Mouse (Mus musculus) liver, postnatal 0 days (tissue): ENCODE data around the gene Plppr5. TPM values are rescaled to one million over a fixed set of nuclear protein-coding genes. Genes with fewer than 3 reads are reported as not detected.

Experiments
- ATAC-seq: fragments of 200-750 bp; cut with Nextera tagmentation; 2 replicates; pipeline ENCODE4 v1.8.0; 2017; ENCODE audit warnings: mild to moderate bottlenecking, moderate library complexity
- DNase-seq: peaks from one replicate; pipeline ENCODE4 v3.0.0-alpha.2; 2016
- H3K27ac ChIP-seq: fragments of 300-500 bp; sonication (generic); 2 replicates; pipeline ENCODE4 v1.5.1; 2014; ENCODE audit warnings: antibody characterized with exemption, moderate library complexity, mild to moderate bottlenecking, low read depth
- H3K27me3 ChIP-seq: fragments of 300-500 bp; sonication (generic); 2 replicates; pipeline ENCODE4 v1.6.1; 2014; ENCODE audit warnings: low read length, control low read depth, mixed read lengths; ENCODE audit not compliant: insufficient read depth
- H3K36me3 ChIP-seq: fragments of 300-500 bp; sonication (generic); replicated peaks from 2 replicates; pipeline ENCODE4 v1.6.1; 2014; ENCODE audit warnings: mild to moderate bottlenecking, control low read depth, low read length, moderate library complexity, mixed read lengths; ENCODE audit not compliant: insufficient read depth
- H3K4me1 ChIP-seq: fragments of 300-500 bp; sonication (generic); 2 replicates; pipeline ENCODE4 v1.6.1; 2014; ENCODE audit warnings: antibody characterized with exemption, mild to moderate bottlenecking, control low read depth; ENCODE audit not compliant: insufficient read depth
- H3K4me2 ChIP-seq: fragments of 300-500 bp; sonication (generic); 2 replicates; pipeline ENCODE4 v1.6.1; 2014; ENCODE audit warnings: low read depth, mild to moderate bottlenecking, low read length, moderate library complexity, mixed read lengths
- H3K4me3 ChIP-seq: fragments of 300-500 bp; sonication (generic); 2 replicates; pipeline ENCODE4 v1.5.1; 2014; ENCODE audit warnings: low read depth, low read length
- H3K9ac ChIP-seq: fragments of 300-500 bp; sonication (generic); replicated peaks from 2 replicates; pipeline ENCODE4 v1.6.1; 2014; ENCODE audit warnings: mild to moderate bottlenecking, moderate library complexity
- H3K9me3 ChIP-seq: fragments of 300-500 bp; sonication (generic); 2 replicates; pipeline ENCODE4 v1.6.1; 2016; ENCODE audit warnings: mild to moderate bottlenecking, control low read depth, low read length, mixed read lengths
- CTCF ChIP-seq: sonication (generic); IDR thresholded peaks from 2 replicates; pipeline ENCODE4 v1.5.1; 2016; ENCODE audit warnings: antibody characterized with exemption, low read depth
- EP300 ChIP-seq: IDR thresholded peaks from 2 replicates; pipeline ENCODE4 v1.6.1; 2016; ENCODE audit warnings: antibody characterized with exemption, low read depth, mild to moderate bottlenecking
- WGBS: fragments of 180-500 bp; shearing (Covaris S2); extraction: QIAGEN DNeasy Blood & Tissue Kit; methylation state at CpG from one replicate; pipeline ENCODE4 v1.1.7; 2014; ENCODE audit not compliant: insufficient replicate concordance; 5-methylcytosine and 5-hydroxymethylcytosine counted together
- polyA plus RNA-seq: library from polyadenylated mRNA; unstranded; fragments of >200 nt; fragmentation: Nextera tagmentation; extraction: Ambion mirVana; gene quantifications from 2 replicates; pipeline ENCODE4 v1.2.1, GENCODE M21; 2015

Plppr5 gene
- polyA plus RNA-seq, 1 experiment from 2014 or later, result not detected

GRCm38 (mm10) chr3:117686036-117686435 lies 111.4 kb downstream of the Plppr5 start:
- Histone ChIP-seq H3K27me3 (no peaks in the 10 kb centered on the region), H3K36me3 (no peaks in the 10 kb centered on the region), H3K4me1 (no peaks in the 10 kb centered on the region), H3K9me3 (no peaks in the 10 kb centered on the region), H3K27ac (no peak overlapping the region), H3K4me2 (no peak overlapping the region), H3K9ac (no peak overlapping the region), H3K4me3 (no peak overlapping the region)
- DNase-seq (no peak), ATAC-seq (no peak)
- TF ChIP-seq CTCF (no peak), EP300 (no peak)
- 79% methylated on average over 3 of the region's 3 CpGs for WGBS

DNA sequence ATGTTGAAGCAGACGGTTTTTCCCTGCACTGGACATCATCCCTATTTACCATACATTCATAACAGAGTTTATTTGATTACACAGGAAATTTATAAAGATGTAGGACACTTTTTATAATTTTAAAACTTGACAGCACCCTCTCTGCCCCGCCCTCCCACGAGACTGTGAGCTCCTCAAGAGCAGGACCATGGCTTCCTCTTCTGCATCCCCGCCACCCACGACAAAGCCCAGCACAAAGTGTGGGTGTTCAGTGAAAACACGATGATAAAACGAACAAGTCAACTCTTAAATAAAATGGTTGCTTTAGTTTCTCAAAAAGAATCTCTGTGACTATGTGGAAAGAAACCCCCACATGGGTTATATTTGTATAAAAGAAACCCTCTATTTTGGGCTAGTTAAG lies 112.0 kb downstream of the Plppr5 start:
- Histone ChIP-seq H3K27me3 (no peaks in the 10 kb centered on the region), H3K4me2 (no peak overlapping the region), H3K9ac (no peak overlapping the region), H3K36me3 (no peaks in the 10 kb centered on the region), H3K9me3 (no peaks in the 10 kb centered on the region), H3K4me3 (no peak overlapping the region), H3K4me1 (no peaks in the 10 kb centered on the region), H3K27ac (no peak overlapping the region)
- ATAC-seq (no peak), DNase-seq (no peak)
- 68% methylated on average over 7 of the region's 7 CpGs for WGBS
- no peak for TF ChIP-seq CTCF
- no peak for TF ChIP-seq EP300

GRCm38 (mm10) chr3:117694736-117695135 lies 120.1 kb downstream of the Plppr5 start:
- TF ChIP-seq EP300 (no peak), CTCF (no peak)
- 43% methylated on average over 1 of the region's 1 CpGs for WGBS

DNA sequence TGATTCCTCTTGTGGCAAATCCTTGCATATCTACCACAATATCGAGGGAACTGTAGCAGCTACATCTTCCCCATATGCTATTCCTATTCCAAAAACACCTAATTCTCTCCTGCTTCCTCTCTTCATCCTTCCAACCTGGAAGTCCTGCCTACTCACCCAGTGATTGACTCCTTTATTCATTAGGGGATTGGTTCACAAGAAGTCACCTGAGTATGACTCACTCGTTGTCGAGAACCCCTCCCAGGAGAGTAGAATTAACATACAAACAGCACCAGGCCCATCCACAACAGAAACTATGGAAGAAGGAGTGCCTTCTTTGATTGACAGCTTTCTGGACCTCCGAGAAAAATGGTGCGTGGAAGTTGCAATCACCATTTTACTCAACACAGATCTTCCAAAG lies 121.7 kb downstream of the Plppr5 start:
- H3K27ac ChIP-seq, result no peak overlapping the region
- 83% methylated on average over 5 of the region's 5 CpGs for WGBS
- no peaks in the 10 kb centered on the region for H3K36me3 ChIP-seq
- H3K9me3 ChIP-seq, result no peaks in the 10 kb centered on the region
- DNase-seq (no peak), ATAC-seq (no peak)
- no peak overlapping the region for H3K9ac ChIP-seq
- no peaks in the 10 kb centered on the region for H3K4me1 ChIP-seq
- H3K4me3 ChIP-seq, result no peak overlapping the region
- TF ChIP-seq EP300 (no peak), CTCF (no peak)
- no peak overlapping the region for H3K4me2 ChIP-seq
- H3K27me3 ChIP-seq, result no peaks in the 10 kb centered on the region

More at GRCm38 (mm10) chr3:117694736-117695135, 120.1 kb downstream of the Plppr5 start:
- Histone ChIP-seq H3K4me2 (no peak overlapping the region), H3K4me3 (no peak overlapping the region), H3K27ac (no peak overlapping the region), H3K27me3 (no peaks in the 10 kb centered on the region), H3K36me3 (no peaks in the 10 kb centered on the region), H3K9me3 (no peaks in the 10 kb centered on the region), H3K4me1 (no peaks in the 10 kb centered on the region), H3K9ac (no peak overlapping the region)
- ATAC-seq (no peak), DNase-seq (no peak)

- no peak for TF ChIP-seq CTCF
- no peak for TF ChIP-seq EP300
- H3K36me3 ChIP-seq, result no peaks in the 10 kb centered on the region
These were observed 134.2 kb downstream of the Plppr5 start for GRCm38 (mm10) chr3:117708788-117709187.

DNA sequence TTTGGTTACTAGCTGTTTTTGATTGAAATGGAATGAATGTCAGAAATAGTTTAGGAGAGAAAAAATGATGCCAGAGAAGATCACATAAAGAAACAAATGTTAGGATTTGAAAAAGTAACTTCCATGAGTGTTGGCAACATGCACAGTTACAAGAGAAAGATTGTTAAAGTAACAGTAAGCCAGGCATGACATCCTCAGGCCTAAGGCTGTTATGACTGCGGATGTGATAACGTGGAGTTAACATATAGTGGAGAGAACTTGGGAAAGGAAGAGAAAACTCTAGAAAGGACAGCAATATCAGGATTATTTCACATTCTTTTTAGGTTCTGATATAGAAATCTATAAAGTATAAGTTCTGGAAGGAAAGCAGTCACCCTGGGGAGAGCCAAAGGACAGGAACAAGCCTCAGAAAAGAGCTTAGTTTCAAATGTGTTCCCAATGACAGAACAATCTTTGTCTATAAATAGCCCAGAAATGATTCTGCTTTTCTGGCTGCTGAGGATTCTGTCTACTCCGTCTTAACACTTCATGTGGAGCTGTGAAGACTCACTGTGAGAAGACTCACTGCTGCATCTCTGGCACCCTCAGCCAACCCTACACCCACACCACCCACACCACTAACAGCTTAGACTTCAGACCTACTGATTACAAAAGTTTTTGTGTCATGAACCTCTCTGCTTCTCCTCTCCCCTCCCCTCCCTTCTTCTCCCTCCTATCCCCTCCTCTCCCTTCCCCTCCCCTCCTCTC lies 142.1 kb downstream of the Plppr5 start:
- WGBS, result 72% methylated on average over 3 of the region's 3 CpGs
- no peaks in the 10 kb centered on the region for H3K4me1 ChIP-seq
- no peak overlapping the region for H3K4me3 ChIP-seq
- DNase-seq (no peak), ATAC-seq (no peak)
- H3K9me3 ChIP-seq, result no peaks in the 10 kb centered on the region
- H3K36me3 ChIP-seq, result no peaks in the 10 kb centered on the region
- no peak overlapping the region for H3K27ac ChIP-seq
- no peak overlapping the region for H3K9ac ChIP-seq
- H3K27me3 ChIP-seq, result no peaks in the 10 kb centered on the region
- H3K4me2 ChIP-seq, result no peak overlapping the region
- TF ChIP-seq CTCF (no peak), EP300 (no peak)

More at GRCm38 (mm10) chr3:117708788-117709187, 134.2 kb downstream of the Plppr5 start:
- H3K9ac ChIP-seq, result no peak overlapping the region
- no peak overlapping the region for H3K4me2 ChIP-seq
- H3K4me3 ChIP-seq, result no peak overlapping the region
- ATAC-seq (no peak), DNase-seq (no peak)
- no peak overlapping the region for H3K27ac ChIP-seq
- no peaks in the 10 kb centered on the region; the same call in 1 of the 2 replicates for H3K9me3 ChIP-seq
- no peaks in the 10 kb centered on the region for H3K4me1 ChIP-seq
- H3K27me3 ChIP-seq, result no peaks in the 10 kb centered on the region
